Comparison of ENCODE assay signal across 7 mouse cellular contexts in genomic region chr10:84172828-84173321, GRCm38 (mm10).
A peak's percentile ranks its signal among the peaks of the same experiment; 100 is the strongest.
DNase-seq lines count a peak whose midpoint lies in the region; ATAC-seq and TF ChIP-seq lines count a peak whose summit lies in the region.

No protein-coding gene starts in this region.

- H3K4me1 ChIP-seq in hindbrain, postnatal 0 days (ENCODE audit: insufficient read depth, low read length), result 0 out of 2 replicates have a peak, but pooled peaks cover 7% of the 10 kb centered on the region
- H3K4me1 ChIP-seq in midbrain, embryonic 15.5 days, result no peaks in the 10 kb centered on the region

- H3K9me3 ChIP-seq in hindbrain, postnatal 0 days (ENCODE audit: low read length), result no peaks in the 10 kb centered on the region
- H3K9me3 ChIP-seq in midbrain, embryonic 15.5 days, result no peaks in the 10 kb centered on the region

- H3K4me3 ChIP-seq in hindbrain, postnatal 0 days (ENCODE audit: low read length), result no peak overlapping the region
- H3K4me3 ChIP-seq in midbrain, embryonic 15.5 days, result no peak overlapping the region

- WGBS in hindbrain, postnatal 0 days, result 40% methylated on average over 4 of the region's 4 CpGs
- 56% methylated on average over 4 of the region's 4 CpGs for WGBS in midbrain, embryonic 15.5 days

- no peak overlapping the region for H3K9ac ChIP-seq in hindbrain, postnatal 0 days (replicated peaks; ENCODE audit: low read length)
- H3K9ac ChIP-seq in midbrain, embryonic 15.5 days, result no peak overlapping the region

- no peak overlapping the region for H3K27ac ChIP-seq in hindbrain, postnatal 0 days
- no peak overlapping the region for H3K27ac ChIP-seq in midbrain, embryonic 15.5 days

- H3K4me2 ChIP-seq in hindbrain, postnatal 0 days (ENCODE audit: low read depth, low read length), result no peak overlapping the region
- H3K4me2 ChIP-seq in midbrain, embryonic 15.5 days, result no peak overlapping the region

- TF ChIP-seq CTCF in hindbrain, postnatal 0 days (IDR thresholded peaks at IDR 0.05; ENCODE audit: low read depth), result no peak

- peak; percentile 14 for DNase-seq in urinary bladder, postnatal 14 days (ENCODE audit: low spot score)
- DNase-seq in urinary bladder, postnatal 10 days (ENCODE audit: low spot score), result no peak
- DNase-seq in frontal cortex, adult 2 months (ENCODE audit: extremely low spot score in 1 of 2, low spot score in 1 of 2), result peak; percentile 75 to 82
- DNase-seq in hindbrain, postnatal 0 days (ENCODE audit: low spot score), result peak; percentile 61
- no peak for DNase-seq in cerebellum, postnatal 36 days

- no peak for ATAC-seq in hindbrain, postnatal 0 days
- ATAC-seq in midbrain, embryonic 15.5 days (replicated peaks), result 0 out of 2 replicates have a peak, but pooled peaks have one; percentile 42
- ATAC-seq in activated CD4-positive, CD25-positive, alpha-beta regulatory T cell, adult 4 months, result no peak

- H3K36me3 ChIP-seq in hindbrain, postnatal 0 days (ENCODE audit: insufficient read depth, low read length), result no peaks in the 10 kb centered on the region
- no peaks in the 10 kb centered on the region for H3K36me3 ChIP-seq in midbrain, embryonic 15.5 days (replicated peaks)

- no peaks in the 10 kb centered on the region for H3K27me3 ChIP-seq in hindbrain, postnatal 0 days (ENCODE audit: insufficient read depth, low read length)
- H3K27me3 ChIP-seq in midbrain, embryonic 15.5 days (replicated peaks), result no peaks in the 10 kb centered on the region

Comparison
In these comparisons a context has a peak if more than half of its experiments do, and no peak if none do; other contexts are left out.
1. DNase-seq: peak in urinary bladder, postnatal 14 days (single experiment), frontal cortex, adult 2 months (2 of 2) and hindbrain, postnatal 0 days (single experiment); none in urinary bladder, postnatal 10 days (single experiment) and cerebellum, postnatal 36 days (0 of 2).